Mouse (Mus musculus): ENCODE measurements around the gene Gm7075.
"Not testable (repeated sequence)": the region's sequence is repeated elsewhere in the genome, so short reads cannot be mapped to it uniquely, and the experiment has no call there.

Gene Gm7075

GRCm38 (mm10) chr10:63422736-63422992 lies 1.1 kb upstream of the Gm7075 start:
- no peak for DNase-seq (ENCODE audit: low spot score in 2 of 2)

GRCm38 (mm10) chr10:63417061-63417460 lies 4.5 kb downstream of the Gm7075 start:
- no peak for DNase-seq (ENCODE audit: low spot score in 2 of 2)

- no peak for DNase-seq (ENCODE audit: low spot score in 2 of 2)
These were observed 5.7 kb downstream of the Gm7075 start for GRCm38 (mm10) chr10:63415850-63416249.

GRCm38 (mm10) chr10:63415287-63415686 lies 6.3 kb downstream of the Gm7075 start:
- no peak for DNase-seq (ENCODE audit: low spot score in 2 of 2)

GRCm38 (mm10) chr10:63412756-63413155 lies 8.8 kb downstream of the Gm7075 start:
- no peak for DNase-seq (ENCODE audit: low spot score in 2 of 2)

GRCm38 (mm10) chr10:63411674-63412073 lies 9.9 kb downstream of the Gm7075 start:
- DNase-seq (ENCODE audit: low spot score in 2 of 2) = not testable (repeated sequence)

- DNase-seq (ENCODE audit: low spot score in 2 of 2) = no peak
These were observed 11.2 kb downstream of the Gm7075 start for GRCm38 (mm10) chr10:63410162-63410956.

GRCm38 (mm10) chr10:63403636-63404035 lies 18.0 kb downstream of the Gm7075 start:
- no peak for DNase-seq (ENCODE audit: low spot score in 2 of 2)

GRCm38 (mm10) chr10:63402731-63403504 lies 18.7 kb downstream of the Gm7075 start:
- no peak for DNase-seq (ENCODE audit: low spot score in 2 of 2)

GRCm38 (mm10) chr10:63396963-63397362 lies 24.6 kb downstream of the Gm7075 start:
- no peak for DNase-seq (ENCODE audit: low spot score in 2 of 2)

GRCm38 (mm10) chr10:63388948-63389347 lies 32.6 kb downstream of the Gm7075 start:
- no peak for DNase-seq (ENCODE audit: low spot score in 2 of 2)

- no peak for DNase-seq (ENCODE audit: low spot score in 2 of 2)
These were observed 34.6 kb downstream of the Gm7075 start for GRCm38 (mm10) chr10:63386991-63387390.

- DNase-seq (ENCODE audit: low spot score in 2 of 2) = peak; percentile 77 to 85
These were observed 35.1 kb downstream of the Gm7075 start for GRCm38 (mm10) chr10:63386444-63386843.

- DNase-seq (ENCODE audit: low spot score in 2 of 2) = not testable (repeated sequence)
These were observed 35.7 kb downstream of the Gm7075 start for GRCm38 (mm10) chr10:63385897-63386296.

GRCm38 (mm10) chr10:63382372-63383279 lies 39.0 kb downstream of the Gm7075 start, which contains the start of gene Dnajc12:
Dnajc12 (plus strand) TSS chr10:63382443.
- peak; percentile 69 to 82 for DNase-seq (ENCODE audit: low spot score in 2 of 2)

GRCm38 (mm10) chr10:63381498-63382280 lies 39.9 kb downstream of the Gm7075 start, which contains the start of gene Sirt1:
Sirt1 (minus strand) TSS chr10:63381704.
- no peak for DNase-seq (ENCODE audit: low spot score in 2 of 2)

GRCm38 (mm10) chr10:63378948-63379680 lies 42.5 kb downstream of the Gm7075 start:
- no peak for DNase-seq (ENCODE audit: low spot score in 2 of 2)

GRCm38 (mm10) chr10:63377468-63377867 lies 44.1 kb downstream of the Gm7075 start:
- DNase-seq (ENCODE audit: low spot score in 2 of 2) = peak; percentile 18 to 23

GRCm38 (mm10) chr10:63376303-63376702 lies 45.3 kb downstream of the Gm7075 start:
- DNase-seq (ENCODE audit: low spot score in 2 of 2) = no peak

Measured in right cerebral cortex, postnatal 36 days (tissue).